Mouse (Mus musculus) adrenal gland, postnatal 14 days (tissue): ENCODE measurements around the gene Pdcd1lg2. TPM values are rescaled to one million over a fixed set of nuclear protein-coding genes. Genes with fewer than 3 reads are reported as not detected.

ENCODE experiments used
- DNase-seq: peaks from one replicate; pipeline ENCODE4 v3.0.0; 2021; ENCODE audit warnings: mixed read lengths
- total RNA-seq: library from RNA; stranded (reverse); gene quantifications from 2 replicates; pipeline ENCODE4 v1.2.3, GENCODE M21; 2021

The Pdcd1lg2 gene
- total RNA-seq, 1 experiment from 2014 or later, result not detected

GRCm38 (mm10) chr19:29470652-29471051 is 59.9 kb downstream of the Pdcd1lg2 start:
- DNase-seq, result peak; percentile 71

GRCm38 (mm10) chr19:29472424-29472823 is 61.7 kb downstream of the Pdcd1lg2 start:
- no peak for DNase-seq

GRCm38 (mm10) chr19:29472946-29473345 is 62.2 kb downstream of the Pdcd1lg2 start:
- DNase-seq, result no peak

- no peak for DNase-seq
These were observed 64.1 kb downstream of the Pdcd1lg2 start for GRCm38 (mm10) chr19:29474803-29475202.

- DNase-seq, result no peak
These were observed 64.5 kb downstream of the Pdcd1lg2 start for GRCm38 (mm10) chr19:29475210-29475620.

- no peak for DNase-seq
These were observed 67.9 kb downstream of the Pdcd1lg2 start for GRCm38 (mm10) chr19:29478598-29478997.

GRCm38 (mm10) chr19:29481578-29481977 is 70.9 kb downstream of the Pdcd1lg2 start:
- no peak for DNase-seq

- no peak for DNase-seq
These were observed 71.4 kb downstream of the Pdcd1lg2 start for GRCm38 (mm10) chr19:29482148-29482547.

- no peak for DNase-seq
These were observed 71.9 kb downstream of the Pdcd1lg2 start for GRCm38 (mm10) chr19:29482637-29483036.

- no peak for DNase-seq
These were observed 72.7 kb downstream of the Pdcd1lg2 start for GRCm38 (mm10) chr19:29483386-29483785.

- no peak for DNase-seq
These were observed 73.8 kb downstream of the Pdcd1lg2 start for GRCm38 (mm10) chr19:29484537-29484936.

GRCm38 (mm10) chr19:29485257-29485948 is 74.7 kb downstream of the Pdcd1lg2 start:
- DNase-seq, result no peak

GRCm38 (mm10) chr19:29486545-29487206 is 76.0 kb downstream of the Pdcd1lg2 start:
- no peak for DNase-seq

GRCm38 (mm10) chr19:29487326-29488072 is 76.8 kb downstream of the Pdcd1lg2 start:
- no peak for DNase-seq

- no peak for DNase-seq
These were observed 77.3 kb downstream of the Pdcd1lg2 start for GRCm38 (mm10) chr19:29488073-29488390.

- DNase-seq, result no peak
These were observed 77.7 kb downstream of the Pdcd1lg2 start for GRCm38 (mm10) chr19:29488420-29488819.

GRCm38 (mm10) chr19:29489785-29490284 is 79.1 kb downstream of the Pdcd1lg2 start:
- DNase-seq, result peak; percentile 51

- DNase-seq, result no peak
These were observed 80.7 kb downstream of the Pdcd1lg2 start for GRCm38 (mm10) chr19:29491467-29491866.

GRCm38 (mm10) chr19:29494454-29494853 is 83.7 kb downstream of the Pdcd1lg2 start:
- DNase-seq, result no peak

- no peak for DNase-seq
These were observed 85.4 kb downstream of the Pdcd1lg2 start for GRCm38 (mm10) chr19:29496001-29496597.

GRCm38 (mm10) chr19:29496786-29497557 is 86.3 kb downstream of the Pdcd1lg2 start:
- DNase-seq, result peak; percentile 51

- no peak for DNase-seq
These were observed 87.2 kb downstream of the Pdcd1lg2 start for GRCm38 (mm10) chr19:29497874-29498273.
